Mouse (Mus musculus): ENCODE measurements at regions not wholly inside any gene's neighbourhood (a gene's known extent, or its start where the extent isn't known, plus 50 kb on each side); places are given as distances from the start of the nearest gene placed in this dataset.

DNA sequence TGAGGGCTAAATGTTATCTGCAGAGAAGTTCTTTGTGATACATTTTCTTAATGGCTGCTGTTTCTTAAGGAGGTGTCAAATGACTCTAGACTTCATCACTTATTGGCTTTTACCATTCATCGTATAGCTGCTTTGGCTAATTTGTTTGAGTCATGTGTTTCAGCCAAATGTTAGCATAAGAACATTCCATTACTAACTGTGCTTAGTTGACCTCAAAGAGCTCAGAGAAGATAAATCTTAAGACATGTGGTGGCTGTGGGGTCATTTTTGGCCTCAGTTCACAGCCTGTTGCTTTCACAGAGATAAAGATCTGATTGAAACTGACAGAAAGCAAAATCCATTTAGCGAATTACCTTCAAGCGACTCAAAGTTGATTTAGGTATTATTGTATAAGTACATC lies 743.6 kb downstream of the Hdgfl1 start:
- Histone ChIP-seq H3K27me3 (ENCODE audit: control insufficient read depth, insufficient read depth, low read length, poor library complexity, severe bottlenecking) (no peaks in the 10 kb centered on the region), H3K9ac (ENCODE audit: low read depth, poor library complexity, severe bottlenecking) (no peak overlapping the region), H3K27ac (ENCODE audit: insufficient read depth, low read length) (no peak overlapping the region), H3K36me3 (ENCODE audit: control insufficient read depth, insufficient read depth, low read length, poor library complexity, severe bottlenecking) (no peaks in the 10 kb centered on the region), H3K9me3 (replicated peaks; ENCODE audit: control insufficient read depth, insufficient read depth, low read length, poor library complexity, severe bottlenecking) (no peaks in the 10 kb centered on the region), H3K4me3 (ENCODE audit: low read depth, low read length) (no peak overlapping the region), H3K4me1 (ENCODE audit: control insufficient read depth, insufficient read depth, low read length) (no peaks in the 10 kb centered on the region)
- TF ChIP-seq EP300 (IDR thresholded peaks at IDR 0.05; ENCODE audit: insufficient read depth, low read depth, low read length): no peak
- TF ChIP-seq POLR2A (IDR thresholded peaks at IDR 0.05; ENCODE audit: insufficient read depth, low read length): no peak
- no peak for TF ChIP-seq CTCF (IDR thresholded peaks at IDR 0.05; ENCODE audit: low read depth, low read length)

DNA sequence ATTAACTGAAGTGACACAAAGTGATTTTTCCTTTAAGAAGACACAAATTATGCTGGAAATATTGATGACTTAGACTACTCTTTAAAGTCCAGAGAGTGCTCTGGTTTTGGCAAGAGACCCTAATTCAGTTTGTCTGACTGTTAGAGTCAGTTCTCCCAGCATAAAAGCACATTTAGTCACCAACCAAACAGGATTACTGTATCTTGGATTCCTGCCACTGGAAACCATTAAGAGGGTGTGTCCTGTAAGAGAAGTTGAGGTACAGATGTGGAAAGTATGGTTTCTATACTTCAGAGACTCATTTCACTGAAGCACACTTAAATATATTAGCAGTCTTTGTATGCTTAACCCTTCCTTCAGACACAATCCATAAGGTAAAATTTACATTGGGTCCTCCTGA lies 745.3 kb downstream of the Hdgfl1 start:
- Histone ChIP-seq H3K27me3 (ENCODE audit: control insufficient read depth, insufficient read depth, low read length, poor library complexity, severe bottlenecking) (no peaks in the 10 kb centered on the region), H3K36me3 (ENCODE audit: control insufficient read depth, insufficient read depth, low read length, poor library complexity, severe bottlenecking) (no peaks in the 10 kb centered on the region), H3K4me1 (ENCODE audit: control insufficient read depth, insufficient read depth, low read length) (no peaks in the 10 kb centered on the region), H3K9me3 (replicated peaks; ENCODE audit: control insufficient read depth, insufficient read depth, low read length, poor library complexity, severe bottlenecking) (no peaks in the 10 kb centered on the region), H3K27ac (ENCODE audit: insufficient read depth, low read length) (no peak overlapping the region), H3K9ac (ENCODE audit: low read depth, poor library complexity, severe bottlenecking) (no peak overlapping the region), H3K4me3 (ENCODE audit: low read depth, low read length) (no peak overlapping the region)
- no peak for TF ChIP-seq POLR2A (IDR thresholded peaks at IDR 0.05; ENCODE audit: insufficient read depth, low read length)
- TF ChIP-seq CTCF (IDR thresholded peaks at IDR 0.05; ENCODE audit: low read depth, low read length): no peak
- TF ChIP-seq EP300 (IDR thresholded peaks at IDR 0.05; ENCODE audit: insufficient read depth, low read depth, low read length): no peak

DNA sequence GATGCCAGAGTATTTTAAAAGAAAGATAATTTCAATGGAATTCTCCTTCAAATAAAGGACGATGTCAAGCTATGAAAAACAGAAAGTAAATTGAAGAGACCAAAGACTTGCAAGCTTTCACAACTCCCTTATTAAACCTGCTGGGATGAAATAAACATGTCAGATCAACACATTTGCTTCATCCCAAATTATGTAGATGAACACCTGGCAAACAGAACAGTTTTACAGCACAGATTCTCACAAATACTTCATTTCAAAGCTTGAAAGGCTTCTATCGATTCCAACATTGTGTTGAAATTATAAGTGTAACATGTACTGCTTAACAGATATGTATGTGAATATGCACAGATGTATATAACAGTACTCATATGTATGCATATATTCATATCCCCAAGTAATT lies 749.5 kb downstream of the Hdgfl1 start:
- Histone ChIP-seq H3K27ac (ENCODE audit: insufficient read depth, low read length) (no peak overlapping the region), H3K36me3 (ENCODE audit: control insufficient read depth, insufficient read depth, low read length, poor library complexity, severe bottlenecking) (no peaks in the 10 kb centered on the region), H3K27me3 (ENCODE audit: control insufficient read depth, insufficient read depth, low read length, poor library complexity, severe bottlenecking) (no peaks in the 10 kb centered on the region), H3K9ac (ENCODE audit: low read depth, poor library complexity, severe bottlenecking) (no peak overlapping the region), H3K4me3 (ENCODE audit: low read depth, low read length) (no peak overlapping the region), H3K4me1 (ENCODE audit: control insufficient read depth, insufficient read depth, low read length) (no peaks in the 10 kb centered on the region), H3K9me3 (replicated peaks; ENCODE audit: control insufficient read depth, insufficient read depth, low read length, poor library complexity, severe bottlenecking) (no peaks in the 10 kb centered on the region)
- TF ChIP-seq EP300 (IDR thresholded peaks at IDR 0.05; ENCODE audit: insufficient read depth, low read depth, low read length) (no peak), POLR2A (IDR thresholded peaks at IDR 0.05; ENCODE audit: insufficient read depth, low read length) (no peak), CTCF (IDR thresholded peaks at IDR 0.05; ENCODE audit: low read depth, low read length) (no peak)

DNA sequence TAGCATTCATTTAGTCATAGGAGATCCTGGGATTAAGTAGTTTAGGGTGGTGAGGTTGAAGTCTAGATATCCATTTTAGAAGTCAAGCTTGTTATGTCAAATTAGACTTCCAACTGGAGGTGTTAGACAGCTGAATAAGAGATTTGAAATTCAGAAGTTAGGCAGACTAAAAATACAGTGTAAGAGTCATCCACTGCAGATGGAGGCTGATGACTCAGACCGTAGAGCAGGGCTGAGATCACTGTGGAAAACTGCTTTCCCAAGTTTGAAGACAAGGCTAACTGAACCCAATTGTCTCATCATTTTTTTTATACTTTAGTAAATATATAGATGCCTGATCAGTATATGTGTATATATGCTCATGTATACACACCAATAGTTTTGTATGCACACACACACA lies 738.8 kb upstream of the Nrsn1 start:
- H3K9ac ChIP-seq (ENCODE audit: low read depth, poor library complexity, severe bottlenecking): no peak overlapping the region
- H3K27me3 ChIP-seq (ENCODE audit: control insufficient read depth, insufficient read depth, low read length, poor library complexity, severe bottlenecking): no peaks in the 10 kb centered on the region
- no peaks in the 10 kb centered on the region for H3K9me3 ChIP-seq (replicated peaks; ENCODE audit: control insufficient read depth, insufficient read depth, low read length, poor library complexity, severe bottlenecking)
- H3K4me1 ChIP-seq (ENCODE audit: control insufficient read depth, insufficient read depth, low read length): no peaks in the 10 kb centered on the region
- H3K36me3 ChIP-seq (ENCODE audit: control insufficient read depth, insufficient read depth, low read length, poor library complexity, severe bottlenecking): no peaks in the 10 kb centered on the region
- no peak overlapping the region for H3K4me3 ChIP-seq (ENCODE audit: low read depth, low read length)
- TF ChIP-seq CTCF (IDR thresholded peaks at IDR 0.05; ENCODE audit: low read depth, low read length) (no peak), EP300 (IDR thresholded peaks at IDR 0.05; ENCODE audit: insufficient read depth, low read depth, low read length) (no peak), POLR2A (IDR thresholded peaks at IDR 0.05; ENCODE audit: insufficient read depth, low read length) (no peak)
- no peak overlapping the region for H3K27ac ChIP-seq (ENCODE audit: insufficient read depth, low read length)

DNA sequence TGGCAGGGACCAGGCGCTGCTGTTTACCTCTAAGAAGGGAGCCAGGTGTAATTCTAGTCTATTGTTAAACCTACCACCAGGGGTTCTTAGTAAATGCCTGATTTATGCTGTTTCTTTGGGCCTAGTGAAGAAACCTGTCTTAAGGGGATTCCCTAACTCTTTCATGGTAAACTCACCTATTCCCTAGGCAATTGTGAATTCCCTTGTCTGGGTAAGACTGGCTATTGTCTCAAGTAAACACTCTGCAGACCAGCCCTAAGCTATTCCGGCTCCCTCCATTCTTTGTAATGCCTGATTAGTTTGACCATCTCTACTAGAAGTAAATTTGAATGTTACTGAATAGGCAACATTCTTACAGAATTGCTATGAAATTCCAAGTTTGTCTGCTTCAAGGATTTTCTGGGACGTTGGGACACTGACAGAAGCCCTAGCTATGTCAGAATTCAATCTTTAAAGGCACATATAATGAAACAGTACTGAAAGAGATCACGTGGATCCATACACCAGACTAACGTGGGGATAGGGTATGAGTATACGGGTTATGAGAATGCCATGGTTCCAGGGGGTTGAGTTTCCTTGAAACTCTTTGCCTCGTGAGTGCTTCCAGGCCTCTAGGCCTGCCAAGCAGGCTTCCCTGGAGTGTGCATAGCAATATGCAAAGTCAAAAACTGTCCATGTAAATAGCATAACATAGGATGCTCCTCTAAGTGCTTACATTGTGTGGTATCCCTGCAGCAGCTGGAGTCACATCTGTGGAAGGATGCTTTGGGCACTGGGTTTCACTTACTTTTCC lies 734.7 kb upstream of the Nrsn1 start:
- H3K4me3 ChIP-seq (ENCODE audit: low read depth, low read length): no peak overlapping the region
- TF ChIP-seq CTCF (IDR thresholded peaks at IDR 0.05; ENCODE audit: low read depth, low read length) (no peak), EP300 (IDR thresholded peaks at IDR 0.05; ENCODE audit: insufficient read depth, low read depth, low read length) (no peak), POLR2A (IDR thresholded peaks at IDR 0.05; ENCODE audit: insufficient read depth, low read length) (no peak)
- no peak overlapping the region for H3K9ac ChIP-seq (ENCODE audit: low read depth, poor library complexity, severe bottlenecking)
- no peaks in the 10 kb centered on the region for H3K4me1 ChIP-seq (ENCODE audit: control insufficient read depth, insufficient read depth, low read length)
- peaks cover 3% of the 10 kb centered on the region for H3K9me3 ChIP-seq (replicated peaks; ENCODE audit: control insufficient read depth, insufficient read depth, low read length, poor library complexity, severe bottlenecking)
- H3K36me3 ChIP-seq (ENCODE audit: control insufficient read depth, insufficient read depth, low read length, poor library complexity, severe bottlenecking): no peaks in the 10 kb centered on the region
- H3K27me3 ChIP-seq (ENCODE audit: control insufficient read depth, insufficient read depth, low read length, poor library complexity, severe bottlenecking): no peaks in the 10 kb centered on the region
- H3K27ac ChIP-seq (ENCODE audit: insufficient read depth, low read length): peak overlapping the region; percentile 65; the same call in 1 of the 2 replicates

DNA sequence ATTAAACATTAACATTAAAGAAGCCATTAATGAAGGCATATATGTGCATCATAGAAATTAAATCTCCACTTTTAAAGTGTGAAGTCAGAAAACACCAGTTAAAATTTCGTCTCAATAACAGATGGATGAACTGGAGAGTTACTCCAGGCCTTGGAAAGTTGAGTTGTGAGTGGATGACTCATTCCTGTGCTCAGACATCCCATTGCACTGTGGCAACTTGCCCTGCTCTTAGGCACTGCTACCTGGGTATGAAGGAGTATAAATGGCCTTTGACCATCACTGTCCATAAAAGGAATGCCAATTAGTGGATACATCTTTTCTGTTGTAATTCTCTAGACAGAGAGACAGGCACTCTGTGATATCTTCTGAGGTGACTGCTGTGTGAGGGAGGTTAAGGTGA lies 723.2 kb upstream of the Nrsn1 start:
- no peak overlapping the region for H3K4me3 ChIP-seq (ENCODE audit: low read depth, low read length)
- H3K36me3 ChIP-seq (ENCODE audit: control insufficient read depth, insufficient read depth, low read length, poor library complexity, severe bottlenecking): no peaks in the 10 kb centered on the region
- H3K27ac ChIP-seq (ENCODE audit: insufficient read depth, low read length): no peak overlapping the region
- no peak for TF ChIP-seq CTCF (IDR thresholded peaks at IDR 0.05; ENCODE audit: low read depth, low read length)
- H3K9me3 ChIP-seq (replicated peaks; ENCODE audit: control insufficient read depth, insufficient read depth, low read length, poor library complexity, severe bottlenecking): peaks cover 4% of the 10 kb centered on the region; the same call in 1 of the 2 replicates
- no peaks in the 10 kb centered on the region for H3K4me1 ChIP-seq (ENCODE audit: control insufficient read depth, insufficient read depth, low read length)
- no peak overlapping the region for H3K9ac ChIP-seq (ENCODE audit: low read depth, poor library complexity, severe bottlenecking)
- no peaks in the 10 kb centered on the region for H3K27me3 ChIP-seq (ENCODE audit: control insufficient read depth, insufficient read depth, low read length, poor library complexity, severe bottlenecking)

All from ES-Bruce4 (cell line).